Mouse (Mus musculus): Measurements from ENCODE around the gene Zranb3. TPM values are rescaled to one million over a fixed set of nuclear protein-coding genes. Genes with fewer than 3 reads are reported as not detected.

The Zranb3 gene
- polyA plus RNA-seq (2014; fragmentation: Illumina TruSeq; extraction: RNeasy Lipid Tissue Mini Kit (QIAGEN cat#74804); ENCODE audit: low read depth, low replicate concordance): 2.6 TPM

GRCm38 (mm10) chr1:128102641-128103461 lies at the start of gene Zranb3, which contains the start of gene R3hdm1:
Gene Zranb3, minus strand, starts transcription at chr1:128103047.
Gene R3hdm1, plus strand, starts transcription at chr1:128103301.

Other genes with a start within 250 kb of the Zranb3 start
- gene Map3k19, start 248.0 kb downstream of the Zranb3 start, polyA plus RNA-seq (2014; fragmentation: Illumina TruSeq; extraction: RNeasy Lipid Tissue Mini Kit (QIAGEN cat#74804); ENCODE audit: low read depth, low replicate concordance): not detected
- gene Rab3gap1, start 234.3 kb downstream of the Zranb3 start, polyA plus RNA-seq (2014; fragmentation: Illumina TruSeq; extraction: RNeasy Lipid Tissue Mini Kit (QIAGEN cat#74804); ENCODE audit: low read depth, low replicate concordance): 58.1 TPM
- gene R3hdm1, start 254 bp upstream of the Zranb3 start, polyA plus RNA-seq (2014; fragmentation: Illumina TruSeq; extraction: RNeasy Lipid Tissue Mini Kit (QIAGEN cat#74804); ENCODE audit: low read depth, low replicate concordance): 144 TPM
- 135 TPM for gene Ubxn4, start 140.9 kb upstream of the Zranb3 start, polyA plus RNA-seq (2014; fragmentation: Illumina TruSeq; extraction: RNeasy Lipid Tissue Mini Kit (QIAGEN cat#74804); ENCODE audit: low read depth, low replicate concordance)
- not detected for gene Lct, start 225.3 kb upstream of the Zranb3 start, polyA plus RNA-seq (2014; fragmentation: Illumina TruSeq; extraction: RNeasy Lipid Tissue Mini Kit (QIAGEN cat#74804); ENCODE audit: low read depth, low replicate concordance)